Mouse (Mus musculus): ENCODE results near the gene Gm7879. TPM values are rescaled to one million over a fixed set of nuclear protein-coding genes. Genes with fewer than 3 reads are reported as not detected.
A peak's percentile ranks its signal among the peaks of the same experiment; 100 is the strongest.
"Not testable (repeated sequence)": the region's sequence is repeated elsewhere in the genome, so short reads cannot be mapped to it uniquely, and the experiment has no call there.

The Gm7879 gene
- polyA plus RNA-seq (2014; fragmentation: Nextera tagmentation; extraction: Ambion mirVana): 0.70 TPM in 1 of 2 replicates, not detected in the other

DNA sequence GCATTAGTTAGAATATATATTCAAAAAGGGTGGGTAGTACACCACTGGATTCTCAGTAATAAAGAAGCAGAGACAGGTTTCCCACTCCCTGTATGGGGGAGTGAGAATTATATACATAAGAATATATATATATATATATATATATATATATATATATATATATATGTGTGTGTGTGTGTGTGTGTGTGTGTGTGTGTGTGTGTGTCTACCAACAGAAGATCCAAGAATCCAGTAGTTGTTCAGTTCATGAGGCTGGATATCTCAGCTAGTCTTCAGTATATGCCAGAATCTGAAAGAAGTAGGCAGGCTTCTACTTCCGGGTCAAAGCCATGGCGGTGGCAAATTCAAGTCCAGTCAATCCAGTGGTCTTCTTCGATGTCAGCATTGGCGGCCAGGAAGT is at the start of gene Gm7879:
Gene Gm7879 (plus strand): TSS at position 301 of the 400 bp plus-strand sequence.
- H3K27me3 ChIP-seq (ENCODE audit: control insufficient read depth, insufficient read depth, low read length); H3K4me3 ChIP-seq (replicated peaks; ENCODE audit: low read length); H3K36me3 ChIP-seq (replicated peaks; ENCODE audit: control insufficient read depth, insufficient read depth); DNase-seq (ENCODE audit: low spot score); H3K4me1 ChIP-seq (replicated peaks; ENCODE audit: control insufficient read depth, insufficient read depth, low read length); H3K9me3 ChIP-seq (ENCODE audit: control insufficient read depth, low read length); H3K27ac ChIP-seq; ATAC-seq (ENCODE audit: low FRiP score); H3K9ac ChIP-seq; H3K4me2 ChIP-seq (replicated peaks): not testable (repeated sequence)
- 96% methylated on average over 4 of the region's 4 CpGs for WGBS

DNA sequence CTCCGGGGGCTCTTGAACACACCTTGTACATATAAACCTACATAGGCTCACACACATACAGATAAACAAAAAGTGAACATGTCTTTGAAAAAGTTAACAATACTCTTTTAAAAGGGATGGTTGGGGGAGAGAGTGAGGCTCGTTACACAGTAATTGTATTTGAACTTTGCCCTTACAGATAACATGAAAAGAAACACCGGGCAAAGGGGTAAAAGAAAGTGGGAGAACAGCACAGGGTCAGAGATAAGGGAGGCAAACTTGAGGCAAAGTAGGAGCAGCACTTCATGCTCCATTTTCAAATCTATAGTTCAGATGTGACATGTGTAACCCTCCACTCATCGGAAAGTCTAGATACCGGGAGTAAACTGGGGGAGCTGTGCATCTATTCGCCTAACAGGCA is 49.3 kb upstream of the Gm7879 start:
- Histone ChIP-seq H3K27ac (no peak overlapping the region), H3K4me3 (replicated peaks; ENCODE audit: low read length) (no peak overlapping the region), H3K36me3 (replicated peaks; ENCODE audit: control insufficient read depth, insufficient read depth) (no peaks in the 10 kb centered on the region), H3K27me3 (ENCODE audit: control insufficient read depth, insufficient read depth, low read length) (no peaks in the 10 kb centered on the region), H3K4me2 (replicated peaks) (no peak overlapping the region), H3K4me1 (replicated peaks; ENCODE audit: control insufficient read depth, insufficient read depth, low read length) (peaks cover under 1% of the 10 kb centered on the region; the same call in 1 of the 2 replicates), H3K9me3 (ENCODE audit: control insufficient read depth, low read length) (no peaks in the 10 kb centered on the region), H3K9ac (no peak overlapping the region)
- WGBS: 83% methylated on average over 6 of the region's 6 CpGs
- DNase-seq (ENCODE audit: low spot score) (no peak), ATAC-seq (ENCODE audit: low FRiP score) (no peak)

DNA sequence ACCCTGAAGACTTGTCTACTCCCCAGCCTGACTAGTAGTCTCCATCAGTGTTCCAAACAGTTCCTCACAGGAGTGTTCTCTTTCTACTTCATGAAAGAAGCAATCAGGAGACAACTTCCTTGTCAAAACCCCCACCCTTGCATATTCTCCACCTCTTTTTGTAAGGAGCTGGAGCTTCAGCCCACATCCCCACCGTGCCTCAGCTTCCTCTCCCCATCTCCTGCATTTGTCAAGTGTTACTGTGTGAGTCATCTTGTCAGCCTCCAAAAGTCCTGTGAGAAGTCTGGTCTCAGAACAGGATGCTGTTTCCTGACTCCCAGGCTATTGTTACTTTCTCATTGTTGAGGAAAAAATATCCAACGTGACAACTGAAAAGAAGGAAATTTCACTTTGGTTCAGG is 47.6 kb upstream of the Gm7879 start:
- no peak overlapping the region for H3K4me3 ChIP-seq (replicated peaks; ENCODE audit: low read length)
- H3K27ac ChIP-seq: no peak overlapping the region
- H3K36me3 ChIP-seq (replicated peaks; ENCODE audit: control insufficient read depth, insufficient read depth): no peaks in the 10 kb centered on the region
- H3K9ac ChIP-seq: no peak overlapping the region
- ATAC-seq (ENCODE audit: low FRiP score) (no peak), DNase-seq (ENCODE audit: low spot score) (no peak)
- H3K27me3 ChIP-seq (ENCODE audit: control insufficient read depth, insufficient read depth, low read length): no peaks in the 10 kb centered on the region
- peaks cover 10% of the 10 kb centered on the region for H3K4me1 ChIP-seq (replicated peaks; ENCODE audit: control insufficient read depth, insufficient read depth, low read length)
- 87% methylated on average over 2 of the region's 2 CpGs for WGBS
- H3K9me3 ChIP-seq (ENCODE audit: control insufficient read depth, low read length): no peaks in the 10 kb centered on the region
- H3K4me2 ChIP-seq (replicated peaks): no peak overlapping the region

DNA sequence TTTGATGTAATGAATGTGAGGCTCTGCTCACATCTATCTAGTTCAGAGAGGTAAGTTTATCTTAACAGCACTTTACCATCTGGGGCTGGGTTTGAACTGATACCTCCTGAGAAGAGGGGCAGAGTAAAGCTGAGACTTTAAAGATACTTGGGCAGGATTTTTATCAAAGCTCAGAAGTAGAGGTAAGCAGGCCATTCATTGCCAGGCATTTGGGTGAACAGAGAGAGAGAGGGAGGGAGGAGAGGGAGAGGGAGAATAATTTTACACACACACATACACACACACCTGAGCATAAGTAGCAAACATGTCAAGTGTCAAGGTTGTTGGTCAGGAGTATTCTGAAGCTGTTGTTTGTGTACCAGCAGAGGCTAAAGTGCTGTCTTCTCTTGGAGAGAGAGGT is 44.7 kb upstream of the Gm7879 start, which contains the start of gene Cd38:
Gene Cd38 (plus strand): TSS at position 301 of the 400 bp plus-strand sequence.
- Histone ChIP-seq H3K4me3 (replicated peaks; ENCODE audit: low read length) (peak within 1 kb of the TSS; percentile 25), H3K4me2 (replicated peaks) (peak within 1 kb of the TSS; percentile 63), H3K36me3 (replicated peaks; ENCODE audit: control insufficient read depth, insufficient read depth) (no peaks in the 10 kb centered on the region), H3K27me3 (ENCODE audit: control insufficient read depth, insufficient read depth, low read length) (no peaks in the 10 kb centered on the region), H3K27ac (no peak within 1 kb of the TSS), H3K4me1 (replicated peaks; ENCODE audit: control insufficient read depth, insufficient read depth, low read length) (peaks cover 10% of the 10 kb centered on the region), H3K9me3 (ENCODE audit: control insufficient read depth, low read length) (no peaks in the 10 kb centered on the region), H3K9ac (peak within 1 kb of the TSS; percentile 47)
- ATAC-seq (ENCODE audit: low FRiP score): no peak
- no peak for DNase-seq (ENCODE audit: low spot score)

DNA sequence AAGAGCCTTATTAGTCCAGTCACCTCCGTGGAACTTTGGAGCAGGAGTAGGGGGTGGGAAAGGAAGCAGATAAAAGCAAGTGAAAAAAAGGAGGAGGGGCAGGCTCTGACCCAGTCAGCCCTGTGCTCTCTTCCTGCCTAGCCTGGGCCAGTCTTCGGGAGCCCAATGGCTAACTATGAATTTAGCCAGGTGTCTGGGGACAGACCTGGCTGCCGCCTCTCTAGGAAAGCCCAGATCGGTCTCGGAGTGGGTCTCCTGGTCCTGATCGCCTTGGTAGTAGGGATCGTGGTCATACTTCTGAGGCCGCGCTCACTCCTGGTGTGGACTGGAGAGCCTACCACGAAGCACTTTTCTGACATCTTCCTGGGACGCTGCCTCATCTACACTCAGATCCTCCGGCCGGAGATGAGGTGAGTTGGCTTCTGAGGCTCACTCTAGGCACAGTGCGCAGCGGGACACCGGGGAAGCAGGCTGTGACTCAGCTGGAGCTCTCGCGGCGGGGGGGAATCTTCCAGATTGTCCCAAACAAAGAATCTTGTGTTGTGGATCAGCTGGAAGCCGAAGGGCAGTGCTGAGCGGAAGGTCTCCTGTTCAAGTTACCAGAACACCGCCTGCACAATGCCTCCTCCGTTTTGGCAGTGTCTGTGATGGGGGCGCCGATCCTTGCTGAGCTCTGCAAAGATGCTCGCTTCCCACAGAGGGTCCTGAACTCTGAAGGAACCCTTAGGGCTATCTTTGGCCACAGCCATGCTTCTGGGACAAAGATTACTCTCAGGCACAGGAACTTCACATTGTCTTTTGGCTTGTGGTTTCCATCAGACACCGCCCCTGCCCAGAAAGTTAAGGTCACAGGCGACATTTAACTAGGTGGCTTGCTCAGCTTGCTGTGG is 44.0 kb upstream of the Gm7879 start:
- Histone ChIP-seq H3K36me3 (replicated peaks; ENCODE audit: control insufficient read depth, insufficient read depth) (no peaks in the 10 kb centered on the region), H3K27me3 (ENCODE audit: control insufficient read depth, insufficient read depth, low read length) (no peaks in the 10 kb centered on the region), H3K4me3 (replicated peaks; ENCODE audit: low read length) (peak overlapping the region; percentile 25), H3K4me2 (replicated peaks) (peak overlapping the region; percentile 63), H3K9ac (peak overlapping the region; percentile 47), H3K4me1 (replicated peaks; ENCODE audit: control insufficient read depth, insufficient read depth, low read length) (peaks cover 10% of the 10 kb centered on the region), H3K9me3 (ENCODE audit: control insufficient read depth, low read length) (no peaks in the 10 kb centered on the region), H3K27ac (no peak overlapping the region)
- 4% methylated on average over 28 of the region's 28 CpGs for WGBS
- ATAC-seq (ENCODE audit: low FRiP score) (peak; percentile 65; the same call in 1 of the 2 replicates), DNase-seq (ENCODE audit: low spot score) (no peak)

DNA sequence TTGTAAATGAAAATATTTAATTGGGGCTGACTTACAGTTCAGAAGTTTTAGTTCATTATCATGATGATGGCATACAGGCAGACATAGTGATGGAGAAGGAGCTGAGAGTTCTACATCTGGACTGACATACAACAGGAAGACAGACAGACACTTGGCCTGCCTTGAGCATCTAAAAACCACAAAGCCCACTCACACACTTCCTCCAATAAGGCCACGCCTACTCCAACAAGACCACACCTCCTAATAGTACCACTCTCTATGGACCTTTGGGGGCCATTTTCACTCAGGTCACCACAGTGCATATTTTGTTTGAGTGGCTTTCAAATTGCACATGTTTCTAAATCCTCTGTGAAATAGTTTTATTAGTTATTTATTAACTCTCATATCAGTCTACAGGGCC is 41.1 kb upstream of the Gm7879 start:
- H3K4me2 ChIP-seq (replicated peaks): no peak overlapping the region
- peaks cover 10% of the 10 kb centered on the region for H3K4me1 ChIP-seq (replicated peaks; ENCODE audit: control insufficient read depth, insufficient read depth, low read length)
- no peak for DNase-seq (ENCODE audit: low spot score)
- H3K9ac ChIP-seq: no peak overlapping the region
- no peaks in the 10 kb centered on the region for H3K36me3 ChIP-seq (replicated peaks; ENCODE audit: control insufficient read depth, insufficient read depth)
- no peak overlapping the region for H3K4me3 ChIP-seq (replicated peaks; ENCODE audit: low read length)
- WGBS: 83% methylated on average over 1 of the region's 1 CpGs
- no peaks in the 10 kb centered on the region for H3K27me3 ChIP-seq (ENCODE audit: control insufficient read depth, insufficient read depth, low read length)
- H3K9me3 ChIP-seq (ENCODE audit: control insufficient read depth, low read length): no peaks in the 10 kb centered on the region
- no peak for ATAC-seq (ENCODE audit: low FRiP score)
- no peak overlapping the region for H3K27ac ChIP-seq

DNA sequence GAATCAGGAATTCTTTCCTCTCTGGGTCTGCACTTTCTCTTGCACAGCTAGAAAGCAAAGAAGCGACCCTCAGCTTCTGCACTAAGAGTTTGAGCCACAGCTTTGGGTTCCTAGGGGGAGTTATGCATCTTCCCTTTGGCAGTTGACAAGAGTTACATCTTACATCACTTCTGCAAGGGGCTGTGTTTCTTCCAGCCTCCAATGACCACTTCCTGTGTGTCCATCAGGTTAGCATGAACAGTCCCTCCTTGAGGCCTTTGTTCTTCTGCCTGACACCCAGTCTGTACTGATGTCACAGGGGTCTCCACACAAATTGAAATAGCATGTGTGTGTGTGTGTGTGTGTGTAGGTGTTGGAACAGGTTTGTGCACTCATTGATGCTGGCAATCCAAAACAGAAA is 40.3 kb upstream of the Gm7879 start:
- H3K27me3 ChIP-seq (ENCODE audit: control insufficient read depth, insufficient read depth, low read length): no peaks in the 10 kb centered on the region

DNA sequence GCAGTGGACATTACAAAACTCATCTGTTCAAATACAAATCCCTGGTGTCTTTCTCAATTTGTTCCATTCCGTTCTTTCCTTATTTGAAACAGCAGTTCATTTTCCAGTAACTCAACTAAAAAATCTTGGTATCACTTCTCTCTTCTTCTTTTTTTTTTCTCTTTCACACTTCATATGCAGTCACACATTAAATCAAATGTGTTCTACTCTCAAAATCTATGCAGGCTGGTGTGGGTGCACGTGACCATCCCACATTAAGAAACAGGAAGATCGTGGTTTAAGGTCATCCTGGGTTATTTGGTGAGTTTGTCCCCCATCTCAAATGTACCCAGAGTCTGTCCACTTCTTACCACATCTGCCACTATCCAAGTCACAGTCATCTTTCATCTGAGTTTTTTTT is 30.9 kb upstream of the Gm7879 start:
- H3K4me3 ChIP-seq (replicated peaks; ENCODE audit: low read length): no peak overlapping the region
- no peaks in the 10 kb centered on the region for H3K4me1 ChIP-seq (replicated peaks; ENCODE audit: control insufficient read depth, insufficient read depth, low read length)
- H3K27ac ChIP-seq: no peak overlapping the region
- H3K36me3 ChIP-seq (replicated peaks; ENCODE audit: control insufficient read depth, insufficient read depth): no peaks in the 10 kb centered on the region
- H3K9ac ChIP-seq: no peak overlapping the region
- WGBS: 94% methylated on average over 3 of the region's 3 CpGs
- DNase-seq (ENCODE audit: low spot score): no peak
- ATAC-seq (ENCODE audit: low FRiP score): no peak
- no peaks in the 10 kb centered on the region for H3K9me3 ChIP-seq (ENCODE audit: control insufficient read depth, low read length)
- H3K4me2 ChIP-seq (replicated peaks): no peak overlapping the region
- no peaks in the 10 kb centered on the region for H3K27me3 ChIP-seq (ENCODE audit: control insufficient read depth, insufficient read depth, low read length)

More for the DNA sequence above, 40.3 kb upstream of the Gm7879 start:
- H3K36me3 ChIP-seq (replicated peaks; ENCODE audit: control insufficient read depth, insufficient read depth): no peaks in the 10 kb centered on the region
- H3K9ac ChIP-seq: no peak overlapping the region
- H3K9me3 ChIP-seq (ENCODE audit: control insufficient read depth, low read length): no peaks in the 10 kb centered on the region
- WGBS: 79% methylated on average over 1 of the region's 1 CpGs
- DNase-seq (ENCODE audit: low spot score): no peak
- no peak overlapping the region for H3K27ac ChIP-seq
- peaks cover 10% of the 10 kb centered on the region for H3K4me1 ChIP-seq (replicated peaks; ENCODE audit: control insufficient read depth, insufficient read depth, low read length)
- H3K4me3 ChIP-seq (replicated peaks; ENCODE audit: low read length): no peak overlapping the region
- H3K4me2 ChIP-seq (replicated peaks): no peak overlapping the region
- ATAC-seq (ENCODE audit: low FRiP score): no peak

DNA sequence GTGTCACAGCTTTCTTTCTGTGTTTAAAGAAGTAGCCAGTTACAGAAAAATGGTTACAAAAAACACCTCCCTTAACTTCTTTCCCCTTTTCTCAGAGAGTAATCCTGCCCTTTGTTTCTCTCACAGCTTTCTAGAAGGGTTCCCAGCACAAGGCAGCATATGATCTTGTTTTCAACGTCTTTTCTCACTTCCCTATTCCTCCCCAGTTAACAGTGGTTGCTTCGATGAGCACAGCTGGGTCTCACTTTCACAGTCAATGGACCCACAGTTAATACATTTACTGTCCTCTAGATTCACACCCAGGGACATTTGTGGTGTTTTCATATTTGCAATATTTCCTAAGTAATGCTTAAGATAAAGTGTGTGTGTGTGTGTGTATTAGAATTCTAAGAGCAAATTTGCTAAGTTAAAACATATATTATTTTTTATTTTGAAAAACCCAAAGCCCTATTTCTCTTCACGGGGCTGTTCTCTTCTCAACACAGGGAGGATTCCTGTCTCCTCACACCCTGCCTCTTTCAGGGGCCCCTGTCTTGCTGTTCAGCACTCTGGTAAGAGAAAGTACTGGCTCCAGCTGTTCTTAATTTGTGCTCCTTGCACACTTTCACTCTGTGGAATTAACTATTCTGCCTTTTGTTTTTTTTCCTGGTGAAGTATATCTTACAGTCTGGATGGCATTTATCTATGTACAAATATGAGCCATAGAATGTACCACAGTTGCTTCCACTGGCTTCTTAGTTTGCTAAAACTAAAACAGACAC is 27.7 kb upstream of the Gm7879 start:
- ATAC-seq (ENCODE audit: low FRiP score) (no peak), DNase-seq (ENCODE audit: low spot score) (no peak)
- no peak overlapping the region for H3K9ac ChIP-seq
- no peaks in the 10 kb centered on the region for H3K27me3 ChIP-seq (ENCODE audit: control insufficient read depth, insufficient read depth, low read length)
- 26% methylated on average over 3 of the region's 3 CpGs for WGBS
- H3K36me3 ChIP-seq (replicated peaks; ENCODE audit: control insufficient read depth, insufficient read depth): no peaks in the 10 kb centered on the region
- H3K27ac ChIP-seq: no peak overlapping the region
- no peaks in the 10 kb centered on the region for H3K9me3 ChIP-seq (ENCODE audit: control insufficient read depth, low read length)
- H3K4me1 ChIP-seq (replicated peaks; ENCODE audit: control insufficient read depth, insufficient read depth, low read length): no peaks in the 10 kb centered on the region
- no peak overlapping the region for H3K4me2 ChIP-seq (replicated peaks)
- no peak overlapping the region for H3K4me3 ChIP-seq (replicated peaks; ENCODE audit: low read length)

Measured in hindbrain, embryonic 14.5 days (tissue).